Mouse (Mus musculus) lung, postnatal 0 days (tissue): ENCODE measurements around the gene Mum1l1. TPM values are rescaled to one million over a fixed set of nuclear protein-coding genes. Genes with fewer than 3 reads are reported as not detected.
A peak's percentile ranks its signal among the peaks of the same experiment; 100 is the strongest.

ENCODE experiments used
- ATAC-seq: fragments of 200-750 bp; cut with Nextera tagmentation; 2 replicates; pipeline ENCODE4 v1.8.0; 2017; ENCODE audit warnings: moderate library complexity
- DNase-seq: peaks from one replicate; pipeline ENCODE4 v3.0.0-alpha.2; 2016; ENCODE audit warnings: low spot score
- H3K27ac ChIP-seq: fragments of 300-500 bp; sonication (generic); 2 replicates; pipeline ENCODE4 v1.5.1; 2014; ENCODE audit warnings: antibody characterized with exemption, mild to moderate bottlenecking, low read length, mixed read lengths
- H3K27me3 ChIP-seq: fragments of 300-500 bp; sonication (generic); replicated peaks from 2 replicates; pipeline ENCODE4 v1.6.1; 2014; ENCODE audit warnings: low read length, mixed read lengths; ENCODE audit not compliant: insufficient read depth
- H3K36me3 ChIP-seq: fragments of 300-500 bp; sonication (generic); 2 replicates; pipeline ENCODE4 v1.6.1; 2014; ENCODE audit warnings: low read length, mixed read lengths; ENCODE audit not compliant: insufficient read depth
- H3K4me1 ChIP-seq: fragments of 300-500 bp; sonication (generic); 2 replicates; pipeline ENCODE4 v1.6.1; 2014; ENCODE audit warnings: antibody characterized with exemption, low read depth, low read length, mixed read lengths; ENCODE audit not compliant: insufficient read depth
- H3K4me2 ChIP-seq: fragments of 300-500 bp; sonication (generic); replicated peaks from 2 replicates; pipeline ENCODE4 v1.6.1; 2014; ENCODE audit warnings: low read depth, mild to moderate bottlenecking, low read length, moderate library complexity, mixed read lengths
- H3K4me3 ChIP-seq: fragments of 300-500 bp; sonication (generic); 2 replicates; pipeline ENCODE4 v1.5.1; 2014; ENCODE audit warnings: low read depth, low read length
- H3K9ac ChIP-seq: fragments of 300-500 bp; sonication (generic); replicated peaks from 2 replicates; pipeline ENCODE4 v1.6.1; 2014; ENCODE audit warnings: low read depth, mild to moderate bottlenecking
- H3K9me3 ChIP-seq: fragments of 300-500 bp; sonication (generic); 2 replicates; pipeline ENCODE4 v1.6.1; 2016; ENCODE audit warnings: low read length, mixed read lengths
- CTCF ChIP-seq: IDR thresholded peaks from 2 replicates; pipeline ENCODE4 v1.5.1; 2016; ENCODE audit warnings: antibody characterized with exemption, mild to moderate bottlenecking
- EP300 ChIP-seq: IDR thresholded peaks from 2 replicates; pipeline ENCODE4 v1.6.1; 2016; ENCODE audit warnings: antibody characterized with exemption, mild to moderate bottlenecking, control low read depth
- WGBS: fragments of 180-500 bp; shearing (Covaris S2); extraction: QIAGEN DNeasy Blood & Tissue Kit; methylation state at CpG from one replicate; pipeline ENCODE4 v1.1.7; 2014; 5-methylcytosine and 5-hydroxymethylcytosine counted together
- polyA plus RNA-seq: library from polyadenylated mRNA; unstranded; fragments of >200 nt; fragmentation: Nextera tagmentation; extraction: Ambion mirVana; gene quantifications from 2 replicates; pipeline ENCODE4 v1.2.1, GENCODE M21; 2015

Mum1l1 gene
- polyA plus RNA-seq, 1 experiment from 2014 or later = 17.2 TPM

DNA sequence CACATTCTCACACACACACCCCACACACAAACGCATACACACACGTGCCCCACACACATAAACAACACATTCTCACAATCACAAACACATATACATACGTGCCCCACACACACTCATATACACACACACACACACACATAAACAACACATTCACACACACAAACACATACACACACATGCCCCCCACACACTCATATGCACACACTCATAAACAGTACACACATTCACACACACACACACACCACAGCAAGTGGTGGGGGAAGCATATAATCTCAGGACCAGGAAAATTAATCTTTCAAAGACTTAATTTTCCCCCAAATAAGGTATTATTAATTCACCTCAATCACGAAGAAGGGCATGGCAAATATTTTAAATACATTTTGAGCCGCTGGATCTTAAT lies 6.6 kb downstream of the Mum1l1 start:
- WGBS = 51% methylated on average over 5 of the region's 5 CpGs
- Histone ChIP-seq H3K27me3 (no peaks in the 10 kb centered on the region), H3K4me1 (no peaks in the 10 kb centered on the region), H3K9ac (no peak overlapping the region), H3K4me2 (peak overlapping the region; percentile 48; the same call in 1 of the 2 replicates), H3K36me3 (no peaks in the 10 kb centered on the region), H3K9me3 (no peaks in the 10 kb centered on the region), H3K27ac (no peak overlapping the region), H3K4me3 (no peak overlapping the region; the same call in 1 of the 2 replicates)
- DNase-seq (no peak), ATAC-seq (no peak)
- TF ChIP-seq EP300 = no peak
- TF ChIP-seq CTCF = no peak

DNA sequence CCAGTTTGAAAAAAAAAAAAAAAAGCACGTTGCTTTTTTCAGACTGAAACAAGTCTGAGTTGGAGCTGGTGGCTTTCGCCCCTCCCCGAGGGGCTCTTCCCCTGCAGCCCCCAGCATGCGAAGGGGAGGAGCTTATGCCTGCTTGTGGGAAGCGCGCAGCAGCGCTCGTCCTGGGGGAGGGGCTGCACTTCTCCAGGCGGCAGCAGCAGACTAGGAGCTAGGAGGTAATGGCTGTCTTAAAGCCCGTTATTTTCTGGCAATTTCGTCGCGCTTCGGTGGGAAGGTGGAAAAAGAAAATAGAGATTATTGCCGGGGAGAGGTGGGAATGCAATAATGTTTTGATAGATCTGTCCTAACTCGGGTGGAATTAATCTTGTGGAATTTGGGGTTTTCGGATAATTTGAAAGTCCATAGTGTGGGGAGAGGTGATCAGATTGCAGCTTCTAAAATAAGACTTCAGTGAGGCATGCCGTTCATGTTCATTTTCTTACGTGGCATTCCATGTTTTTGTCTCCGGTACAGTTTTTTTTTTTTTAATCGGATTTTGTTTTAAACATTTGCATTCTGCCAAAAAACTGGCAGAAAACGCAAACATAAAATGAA lies 7.2 kb downstream of the Mum1l1 start:
- Histone ChIP-seq H3K4me2 (peak overlapping the region; percentile 48), H3K4me1 (no peaks in the 10 kb centered on the region), H3K36me3 (no peaks in the 10 kb centered on the region), H3K9me3 (no peaks in the 10 kb centered on the region), H3K4me3 (peak overlapping the region; percentile 36), H3K27me3 (no peaks in the 10 kb centered on the region), H3K9ac (no peak overlapping the region), H3K27ac (no peak overlapping the region)
- ATAC-seq = peak; percentile 72
- 13% methylated on average over 22 of the region's 22 CpGs for WGBS
- TF ChIP-seq CTCF = no peak
- no peak for TF ChIP-seq EP300
- DNase-seq = peak; percentile 64

DNA sequence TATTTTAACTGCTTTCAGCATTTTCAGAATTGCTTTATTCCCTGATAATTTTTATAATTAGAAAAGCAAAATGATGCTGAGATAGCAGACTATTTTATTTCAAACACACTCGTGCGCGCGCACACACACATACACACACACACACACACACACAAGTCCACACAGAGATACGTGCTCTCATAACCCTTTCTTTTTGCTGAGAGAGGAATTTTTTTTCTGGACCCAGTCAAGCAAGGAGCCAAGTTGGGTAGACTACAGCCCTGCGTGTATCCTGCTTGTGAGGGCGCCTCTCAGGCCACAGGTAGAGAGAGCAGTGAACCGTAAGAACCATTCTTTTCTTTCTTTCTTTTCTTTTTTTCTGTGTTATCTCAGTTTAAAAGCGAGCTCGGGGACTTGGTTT lies 7.9 kb downstream of the Mum1l1 start:
- no peak for ATAC-seq
- no peaks in the 10 kb centered on the region for H3K9me3 ChIP-seq
- H3K36me3 ChIP-seq = no peaks in the 10 kb centered on the region
- no peak for DNase-seq
- no peaks in the 10 kb centered on the region for H3K4me1 ChIP-seq
- no peak overlapping the region for H3K9ac ChIP-seq
- H3K4me2 ChIP-seq = peak overlapping the region; percentile 48
- peak overlapping the region; percentile 36; the same call in 1 of the 2 replicates for H3K4me3 ChIP-seq
- 43% methylated on average over 10 of the region's 10 CpGs for WGBS
- TF ChIP-seq CTCF = no peak
- no peak for TF ChIP-seq EP300
- H3K27me3 ChIP-seq = no peaks in the 10 kb centered on the region
- no peak overlapping the region for H3K27ac ChIP-seq

DNA sequence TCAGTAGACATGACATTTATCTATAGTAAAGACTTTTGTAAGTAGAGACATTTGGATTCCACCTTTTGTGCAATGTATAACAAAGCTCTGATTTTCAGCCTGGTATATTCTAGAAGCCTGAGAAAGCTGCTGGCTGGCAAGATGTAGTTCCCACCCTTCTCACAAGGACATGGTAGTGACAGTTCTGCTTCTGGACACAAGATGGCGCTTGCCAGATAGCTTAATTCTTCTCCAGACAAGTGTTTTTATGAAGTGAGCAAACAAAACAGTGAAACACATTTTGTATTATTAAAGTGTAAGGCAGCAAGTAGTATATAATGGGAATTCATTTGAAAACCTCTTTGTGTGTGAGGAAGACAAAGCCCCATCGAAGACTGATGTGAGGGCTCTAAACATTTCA lies 9.2 kb downstream of the Mum1l1 start:
- no peak for ATAC-seq
- Histone ChIP-seq H3K27me3 (no peaks in the 10 kb centered on the region), H3K4me1 (no peaks in the 10 kb centered on the region), H3K36me3 (no peaks in the 10 kb centered on the region), H3K27ac (no peak overlapping the region), H3K4me2 (no peak overlapping the region), H3K9ac (no peak overlapping the region), H3K9me3 (no peaks in the 10 kb centered on the region), H3K4me3 (no peak overlapping the region)
- DNase-seq = peak; percentile 59
- TF ChIP-seq CTCF (peak; percentile 74), EP300 (no peak)
- 28% methylated on average over 2 of the region's 2 CpGs for WGBS

DNA sequence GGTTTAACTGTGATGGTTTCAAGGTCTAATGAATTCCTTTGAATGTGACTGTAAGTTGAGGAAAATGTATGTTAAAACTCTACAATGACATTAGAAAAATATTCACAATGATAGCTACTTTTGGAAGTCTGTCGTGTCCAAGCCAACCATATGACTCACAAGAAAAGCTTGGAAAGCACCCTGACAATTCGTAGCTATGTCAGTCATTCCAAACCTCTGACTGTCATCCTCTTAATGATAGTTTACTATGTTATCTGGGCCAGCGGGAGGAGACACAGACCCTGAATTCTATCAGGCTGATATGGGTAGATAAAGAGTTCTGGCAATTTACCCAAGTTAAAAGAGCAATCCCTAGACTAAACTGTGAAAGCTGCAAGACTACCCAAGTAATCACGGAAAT lies 11.0 kb downstream of the Mum1l1 start:
- no peak overlapping the region for H3K4me2 ChIP-seq
- no peak for TF ChIP-seq EP300
- TF ChIP-seq CTCF = no peak

DNA sequence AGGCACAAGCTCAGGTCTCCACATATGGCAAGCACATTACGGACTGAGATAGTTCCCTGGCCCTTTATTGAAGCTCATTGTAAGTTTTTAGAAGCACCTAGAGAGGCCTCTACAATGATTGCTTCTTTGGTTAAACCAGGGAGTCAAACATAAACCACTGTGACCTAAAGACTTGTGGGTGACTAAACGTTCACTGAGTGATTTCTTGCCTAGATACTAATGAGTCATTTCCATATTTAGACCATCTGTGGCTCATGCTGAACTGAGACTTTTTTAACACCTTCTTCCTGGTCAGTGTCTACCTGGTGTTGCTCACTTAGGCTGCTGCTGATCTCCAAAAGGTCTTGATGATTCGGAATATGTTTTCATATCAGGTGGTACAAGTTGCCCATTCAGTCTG lies 12.1 kb downstream of the Mum1l1 start:
- 69% methylated on average over 3 of the region's 3 CpGs for WGBS
- no peak for ATAC-seq
- H3K27ac ChIP-seq = no peak overlapping the region
- no peaks in the 10 kb centered on the region for H3K36me3 ChIP-seq
- no peak overlapping the region for H3K4me2 ChIP-seq
- H3K4me3 ChIP-seq = no peak overlapping the region
- no peaks in the 10 kb centered on the region for H3K9me3 ChIP-seq
- no peak overlapping the region for H3K9ac ChIP-seq
- H3K27me3 ChIP-seq = no peaks in the 10 kb centered on the region
- DNase-seq = no peak
- no peaks in the 10 kb centered on the region for H3K4me1 ChIP-seq
- TF ChIP-seq CTCF (no peak), EP300 (no peak)

More for the DNA sequence above, 11.0 kb downstream of the Mum1l1 start:
- Histone ChIP-seq H3K4me1 (no peaks in the 10 kb centered on the region), H3K36me3 (no peaks in the 10 kb centered on the region), H3K27me3 (no peaks in the 10 kb centered on the region), H3K4me3 (no peak overlapping the region), H3K9ac (no peak overlapping the region), H3K9me3 (no peaks in the 10 kb centered on the region), H3K27ac (no peak overlapping the region)
- WGBS = 44% methylated on average over 4 of the region's 4 CpGs
- ATAC-seq (no peak), DNase-seq (peak; percentile 5)
